Mouse (Mus musculus): ENCODE measurements around the gene Nup160. TPM values are rescaled to one million over a fixed set of nuclear protein-coding genes. Genes with fewer than 3 reads are reported as not detected.

Nup160 gene
- 15.1 TPM for polyA plus RNA-seq (2012; fragmentation: generic; extraction: Trizol)
- long read RNA-seq, experiment 1, partial matches to known transcripts = 2 of 4 reads
- long read RNA-seq, experiment 1, other reads (novel, unspliced or antisense) = 2 of 4 reads
- long read RNA-seq, experiment 2, partial matches to known transcripts = 213 of 233 reads
- long read RNA-seq, experiment 2, other reads (novel, unspliced or antisense) = 20 of 233 reads

- TF ChIP-seq CEBPB (IDR thresholded peaks at IDR 0.05; ENCODE audit: low read depth) = no peak
- no peaks in the 10 kb centered on the region for H3K27me3 ChIP-seq (ENCODE audit: control insufficient read depth, insufficient read depth, insufficient read length)
- peaks cover 18% of the 10 kb centered on the region for H3K36me3 ChIP-seq (ENCODE audit: control insufficient read depth, insufficient read depth)
- H3K4me3 ChIP-seq (ENCODE audit: insufficient read depth, poor library complexity, severe bottlenecking) = no peak within 1 kb of the TSS
- no peak within 1 kb of the TSS for H3ac ChIP-seq (ENCODE audit: control insufficient read depth, insufficient read length, low read depth)
- peaks cover 29% of the 10 kb centered on the region for H3K79me2 ChIP-seq (ENCODE audit: control insufficient read depth, insufficient read depth)
- H3K79me3 ChIP-seq (ENCODE audit: low read depth) = peaks cover 21% of the 10 kb centered on the region
Measured at GRCm38 (mm10) chr2:90677007-90677406, at the start of gene Nup160. Nup160 (plus strand) TSS chr2:90677215.

GRCm38 (mm10) chr2:90628261-90628660, 48.8 kb upstream of the Nup160 start:
- H3K4me3 ChIP-seq (ENCODE audit: insufficient read depth, poor library complexity, severe bottlenecking) = no peak overlapping the region
- H3K79me2 ChIP-seq (ENCODE audit: control insufficient read depth, insufficient read depth) = no peaks in the 10 kb centered on the region
- H3K79me3 ChIP-seq (ENCODE audit: low read depth) = no peaks in the 10 kb centered on the region
- no peaks in the 10 kb centered on the region for H3K36me3 ChIP-seq (ENCODE audit: control insufficient read depth, insufficient read depth)
- no peak overlapping the region for H3ac ChIP-seq (ENCODE audit: control insufficient read depth, insufficient read length, low read depth)
- TF ChIP-seq USF1 (IDR thresholded peaks at IDR 0.05; ENCODE audit: low read depth) = no peak
- no peak for TF ChIP-seq CEBPB (IDR thresholded peaks at IDR 0.05; ENCODE audit: low read depth)
- no peak for TF ChIP-seq MYOG (IDR thresholded peaks at IDR 0.05; ENCODE audit: control insufficient read depth, extremely low read depth, insufficient read length)
- no peak for TF ChIP-seq MAX (IDR thresholded peaks at IDR 0.05)
- no peak for TF ChIP-seq MYOD1 (IDR thresholded peaks at IDR 0.05; ENCODE audit: control insufficient read depth, insufficient read length, low read depth)
- no peak for TF ChIP-seq FOSL1 (IDR thresholded peaks at IDR 0.05; ENCODE audit: insufficient read depth, low read length, poor library complexity, severe bottlenecking)
- TF ChIP-seq CTCF (IDR thresholded peaks at IDR 0.05; ENCODE audit: control insufficient read depth, insufficient read depth, insufficient read length) = no peak
- no peaks in the 10 kb centered on the region for H3K27me3 ChIP-seq (ENCODE audit: control insufficient read depth, insufficient read depth, insufficient read length)

- Histone ChIP-seq H3K79me2 (ENCODE audit: control insufficient read depth, insufficient read depth) (no peaks in the 10 kb centered on the region), H3K36me3 (ENCODE audit: control insufficient read depth, insufficient read depth) (no peaks in the 10 kb centered on the region), H3ac (ENCODE audit: control insufficient read depth, insufficient read length, low read depth) (no peak overlapping the region), H3K27me3 (ENCODE audit: control insufficient read depth, insufficient read depth, insufficient read length) (no peaks in the 10 kb centered on the region), H3K79me3 (ENCODE audit: low read depth) (no peaks in the 10 kb centered on the region), H3K4me3 (ENCODE audit: insufficient read depth, poor library complexity, severe bottlenecking) (no peak overlapping the region)
- TF ChIP-seq CEBPB (IDR thresholded peaks at IDR 0.05; ENCODE audit: low read depth) = no peak
- TF ChIP-seq MYOD1 (IDR thresholded peaks at IDR 0.05; ENCODE audit: control insufficient read depth, insufficient read length, low read depth) = no peak
- no peak for TF ChIP-seq CTCF (IDR thresholded peaks at IDR 0.05; ENCODE audit: control insufficient read depth, insufficient read depth, insufficient read length)
- TF ChIP-seq MAX (IDR thresholded peaks at IDR 0.05) = no peak
- TF ChIP-seq USF1 (IDR thresholded peaks at IDR 0.05; ENCODE audit: low read depth) = no peak
- no peak for TF ChIP-seq MYOG (IDR thresholded peaks at IDR 0.05; ENCODE audit: control insufficient read depth, extremely low read depth, insufficient read length)
- TF ChIP-seq FOSL1 (IDR thresholded peaks at IDR 0.05; ENCODE audit: insufficient read depth, low read length, poor library complexity, severe bottlenecking) = no peak
Measured at GRCm38 (mm10) chr2:90629552-90629951, 47.5 kb upstream of the Nup160 start.

GRCm38 (mm10) chr2:90631938-90632733, 44.9 kb upstream of the Nup160 start:
- no peaks in the 10 kb centered on the region for H3K79me2 ChIP-seq (ENCODE audit: control insufficient read depth, insufficient read depth)
- H3K36me3 ChIP-seq (ENCODE audit: control insufficient read depth, insufficient read depth) = no peaks in the 10 kb centered on the region
- no peaks in the 10 kb centered on the region for H3K27me3 ChIP-seq (ENCODE audit: control insufficient read depth, insufficient read depth, insufficient read length)
- TF ChIP-seq CEBPB (IDR thresholded peaks at IDR 0.05; ENCODE audit: low read depth) = no peak
- no peak for TF ChIP-seq CTCF (IDR thresholded peaks at IDR 0.05; ENCODE audit: control insufficient read depth, insufficient read depth, insufficient read length)
- TF ChIP-seq MYOD1 (IDR thresholded peaks at IDR 0.05; ENCODE audit: control insufficient read depth, insufficient read length, low read depth) = no peak
- TF ChIP-seq MAX (IDR thresholded peaks at IDR 0.05) = no peak
- TF ChIP-seq MYOG (IDR thresholded peaks at IDR 0.05; ENCODE audit: control insufficient read depth, extremely low read depth, insufficient read length) = no peak
- no peak for TF ChIP-seq USF1 (IDR thresholded peaks at IDR 0.05; ENCODE audit: low read depth)
- TF ChIP-seq FOSL1 (IDR thresholded peaks at IDR 0.05; ENCODE audit: insufficient read depth, low read length, poor library complexity, severe bottlenecking) = no peak
- H3K4me3 ChIP-seq (ENCODE audit: insufficient read depth, poor library complexity, severe bottlenecking) = no peak overlapping the region
- no peaks in the 10 kb centered on the region for H3K79me3 ChIP-seq (ENCODE audit: low read depth)
- H3ac ChIP-seq (ENCODE audit: control insufficient read depth, insufficient read length, low read depth) = no peak overlapping the region

- Histone ChIP-seq H3K79me3 (ENCODE audit: low read depth) (no peaks in the 10 kb centered on the region), H3ac (ENCODE audit: control insufficient read depth, insufficient read length, low read depth) (no peak overlapping the region), H3K4me3 (ENCODE audit: insufficient read depth, poor library complexity, severe bottlenecking) (no peak overlapping the region), H3K36me3 (ENCODE audit: control insufficient read depth, insufficient read depth) (no peaks in the 10 kb centered on the region), H3K27me3 (ENCODE audit: control insufficient read depth, insufficient read depth, insufficient read length) (no peaks in the 10 kb centered on the region), H3K79me2 (ENCODE audit: control insufficient read depth, insufficient read depth) (no peaks in the 10 kb centered on the region)
- no peak for TF ChIP-seq USF1 (IDR thresholded peaks at IDR 0.05; ENCODE audit: low read depth)
- no peak for TF ChIP-seq CTCF (IDR thresholded peaks at IDR 0.05; ENCODE audit: control insufficient read depth, insufficient read depth, insufficient read length)
- TF ChIP-seq CEBPB (IDR thresholded peaks at IDR 0.05; ENCODE audit: low read depth) = no peak
- TF ChIP-seq MAX (IDR thresholded peaks at IDR 0.05) = no peak
- no peak for TF ChIP-seq FOSL1 (IDR thresholded peaks at IDR 0.05; ENCODE audit: insufficient read depth, low read length, poor library complexity, severe bottlenecking)
- no peak for TF ChIP-seq MYOG (IDR thresholded peaks at IDR 0.05; ENCODE audit: control insufficient read depth, extremely low read depth, insufficient read length)
- TF ChIP-seq MYOD1 (IDR thresholded peaks at IDR 0.05; ENCODE audit: control insufficient read depth, insufficient read length, low read depth) = no peak
Measured at GRCm38 (mm10) chr2:90634671-90635070, 42.3 kb upstream of the Nup160 start.
